Mouse (Mus musculus) liver, embryonic 14.5 days (tissue): ENCODE measurements around the gene Ccdc92b. TPM values are rescaled to one million over a fixed set of nuclear protein-coding genes. Genes with fewer than 3 reads are reported as not detected.
A peak's percentile ranks its signal among the peaks of the same experiment; 100 is the strongest.

Experiments
- ATAC-seq: fragments of 200-750 bp; cut with Nextera tagmentation; 2 replicates; pipeline ENCODE4 v1.8.0; 2017; ENCODE audit warnings: moderate number of reproducible peaks, mild to moderate bottlenecking, moderate library complexity; ENCODE audit not compliant: insufficient read depth
- DNase-seq, 3 experiments: peaks; one replicate each; pipeline ENCODE4 v3.0.0-alpha.2; 2012 to 2013; ENCODE audit warnings: low read depth in 3 of 3, low spot score in 3 of 3
- H3K27ac ChIP-seq: fragments of 300-500 bp; sonication (generic); 2 replicates; pipeline ENCODE4 v1.5.1; 2014; ENCODE audit warnings: moderate library complexity, mild to moderate bottlenecking, control low read depth, inconsistent platforms
- H3K27me3 ChIP-seq: fragments of 300-500 bp; sonication (generic); 2 replicates; pipeline ENCODE4 v1.6.1; 2014; ENCODE audit warnings: mild to moderate bottlenecking, low read length, moderate library complexity; ENCODE audit not compliant: control insufficient read depth, insufficient read depth
- H3K36me3 ChIP-seq: fragments of 300-500 bp; sonication (generic); replicated peaks from 2 replicates; pipeline ENCODE4 v1.6.1; 2014; ENCODE audit warnings: low read depth; ENCODE audit not compliant: control insufficient read depth, insufficient read depth
- H3K4me1 ChIP-seq, 2 experiments: fragments of 200-500 bp in 1 of 2; fragments of 300-500 bp in 1 of 2; sonication (generic) in 1 of 2; replicated peaks; 2 replicates each; pipeline ENCODE4 v1.6.1; 2012 to 2014; ENCODE audit warnings: antibody characterized with exemption in 1 of 2, inconsistent platforms in 1 of 2, low read length in 1 of 2; ENCODE audit not compliant: control insufficient read depth in 2 of 2, insufficient read depth in 2 of 2
- H3K4me2 ChIP-seq: fragments of 300-500 bp; sonication (generic); 2 replicates; pipeline ENCODE4 v1.6.1; 2014; ENCODE audit warnings: low read depth, mild to moderate bottlenecking, control low read depth, moderate library complexity
- H3K4me3 ChIP-seq, 2 experiments: fragments of 200-500 bp in 1 of 2; fragments of 300-500 bp in 1 of 2; sonication (generic) in 1 of 2; 2 replicates each; pipeline ENCODE4 v1.5.1; 2012 to 2014; ENCODE audit warnings: low read depth in 2 of 2, low read length in 2 of 2, mild to moderate bottlenecking in 2 of 2, control low read depth in 1 of 2, inconsistent platforms in 1 of 2, moderate library complexity in 1 of 2; ENCODE audit not compliant: insufficient read depth in 1 of 2
- H3K9ac ChIP-seq: fragments of 300-500 bp; sonication (generic); replicated peaks from 2 replicates; pipeline ENCODE4 v1.6.1; 2014; ENCODE audit warnings: mild to moderate bottlenecking, control low read depth, moderate library complexity
- H3K9me3 ChIP-seq: fragments of 300-500 bp; sonication (generic); 2 replicates; pipeline ENCODE4 v1.6.1; 2016; ENCODE audit warnings: low read length, mixed read lengths; ENCODE audit not compliant: control insufficient read depth
- CTCF ChIP-seq: IDR thresholded peaks from 2 replicates; pipeline ENCODE4 v1.5.1; 2016; ENCODE audit warnings: antibody characterized with exemption, low read depth, control low read depth
- EP300 ChIP-seq: IDR thresholded peaks from 2 replicates; pipeline ENCODE4 v1.6.1; 2016; ENCODE audit warnings: antibody characterized with exemption, low read depth
- WGBS: fragments of 180-500 bp; shearing (Covaris S2); extraction: QIAGEN DNeasy Blood & Tissue Kit; methylation state at CpG from one replicate; pipeline ENCODE4 v1.1.7; 2014; ENCODE audit not compliant: insufficient replicate concordance; 5-methylcytosine and 5-hydroxymethylcytosine counted together
- polyA plus RNA-seq, 2 experiments: library from polyadenylated mRNA; depleted of rRNA in 1 of 2; stranded (reverse) in 1 of 2; unstranded in 1 of 2; fragments of >200 nt; fragmentation: Nextera tagmentation in 1 of 2; extraction: Ambion mirVana in 1 of 2; gene quantifications; 2 replicates each; pipeline versions ENCODE4 v1.2.1 to v1.2.3; 2012 to 2014

The Ccdc92b gene
- polyA plus RNA-seq, 2 experiments: 10.2 to 12.7 TPM

DNA sequence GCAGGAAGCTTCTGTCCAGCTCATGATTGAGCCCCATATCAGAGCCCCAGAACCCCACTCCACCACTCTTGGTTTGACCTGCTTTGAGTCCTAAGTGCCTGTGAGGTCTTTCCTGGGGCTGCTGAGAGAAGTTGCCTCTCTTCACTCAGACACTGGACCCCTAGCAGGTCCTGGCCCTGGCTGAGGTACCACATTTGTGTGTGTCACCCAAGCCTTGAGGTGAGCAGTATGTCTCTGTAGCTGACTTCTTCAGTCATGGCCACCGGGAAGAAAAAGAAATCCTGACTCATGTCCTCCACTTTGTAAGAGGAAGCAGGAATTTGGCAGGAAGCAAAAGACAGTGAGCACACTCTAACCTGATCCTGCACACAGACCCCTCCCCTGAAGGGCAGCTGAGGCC, 20.2 kb downstream of the Ccdc92b start:
- TF ChIP-seq EP300 (no peak), CTCF (no peak)
- no peak overlapping the region for H3K9ac ChIP-seq
- peaks cover 19% of the 10 kb centered on the region for H3K36me3 ChIP-seq
- 53% methylated on average over 1 of the region's 1 CpGs for WGBS
- peaks cover 0 to 8% of the 10 kb centered on the region in 2 experiments; a peak in 2 of 4 replicates for H3K4me1 ChIP-seq
- no peaks in the 10 kb centered on the region for H3K9me3 ChIP-seq
- peaks cover 40% of the 10 kb centered on the region for H3K27me3 ChIP-seq
- DNase-seq (no peak), ATAC-seq (no peak)
- H3K4me3 ChIP-seq: no peak overlapping the region
- no peak overlapping the region for H3K4me2 ChIP-seq
- H3K27ac ChIP-seq: no peak overlapping the region

DNA sequence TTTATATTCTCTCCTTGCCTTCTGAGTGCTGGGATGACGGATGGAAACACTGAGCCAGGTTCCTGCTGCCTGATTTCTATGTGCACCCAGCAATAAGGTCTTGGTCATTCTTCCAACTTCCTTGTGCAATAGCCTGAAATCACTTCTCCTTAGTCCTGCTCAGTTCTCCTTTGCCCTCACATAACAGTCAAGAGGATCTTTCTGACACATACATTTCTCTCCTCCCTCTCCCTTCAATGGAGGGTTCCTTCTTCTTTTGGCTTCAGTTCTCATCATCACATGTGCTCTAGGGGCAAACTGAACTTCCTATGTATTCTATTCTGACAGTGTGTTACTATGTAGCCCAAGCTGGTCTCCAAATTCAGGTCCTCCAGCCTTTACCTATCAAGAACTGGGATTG, 28.6 kb downstream of the Ccdc92b start:
- no peak overlapping the region; the same call in 1 of the 2 replicates for H3K4me2 ChIP-seq

DNA sequence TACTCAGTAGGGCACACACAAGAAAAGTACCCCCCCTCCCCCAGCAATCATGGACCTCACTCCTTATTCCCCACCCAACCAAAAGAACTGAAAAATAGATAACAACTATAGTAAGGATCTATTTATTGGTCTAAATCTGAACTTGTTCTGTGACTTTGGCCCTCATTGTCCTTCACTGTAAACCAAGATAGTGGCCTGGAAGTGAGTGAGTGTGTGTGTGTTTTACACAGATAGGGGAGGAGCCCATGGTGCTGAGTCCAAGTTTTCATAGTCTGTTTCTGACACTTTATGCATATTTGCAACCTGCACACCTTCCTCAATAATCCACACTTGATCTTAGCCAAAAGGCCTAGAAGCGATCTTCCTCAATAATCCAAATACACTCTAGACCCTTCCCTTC, 29.3 kb downstream of the Ccdc92b start:
- ATAC-seq: peak; percentile 44
- H3K36me3 ChIP-seq: no peaks in the 10 kb centered on the region
- H3K9me3 ChIP-seq: no peaks in the 10 kb centered on the region
- H3K4me1 ChIP-seq: peaks cover 17 to 34% of the 10 kb centered on the region in 2 experiments
- peak overlapping the region; percentile 74 to 94 for H3K4me3 ChIP-seq
- DNase-seq: peak in 2 of 3 experiments; percentile 45 to 51
- no peaks in the 10 kb centered on the region for H3K27me3 ChIP-seq
- no peak for TF ChIP-seq CTCF
- no peak; the same call in 1 of the 2 replicates for TF ChIP-seq EP300
- peak overlapping the region; percentile 78 for H3K9ac ChIP-seq
- H3K4me2 ChIP-seq: peak overlapping the region; percentile 91
- 11% methylated on average over 1 of the region's 1 CpGs for whole genome bisulfite sequencing
- H3K27ac ChIP-seq: peak overlapping the region; percentile 72

More for the DNA sequence above, 28.6 kb downstream of the Ccdc92b start:
- no peaks in the 10 kb centered on the region for H3K27me3 ChIP-seq
- H3K4me3 ChIP-seq: no peak overlapping the region
- ATAC-seq: no peak
- no peak overlapping the region for H3K27ac ChIP-seq
- TF ChIP-seq CTCF (no peak), EP300 (no peak)
- H3K9me3 ChIP-seq: no peaks in the 10 kb centered on the region
- no peaks in the 10 kb centered on the region for H3K36me3 ChIP-seq
- H3K4me1 ChIP-seq: peaks cover 17 to 34% of the 10 kb centered on the region in 2 experiments
- no peak for DNase-seq
- WGBS: 73% methylated on average over 1 of the region's 1 CpGs
- H3K9ac ChIP-seq: no peak overlapping the region

DNA sequence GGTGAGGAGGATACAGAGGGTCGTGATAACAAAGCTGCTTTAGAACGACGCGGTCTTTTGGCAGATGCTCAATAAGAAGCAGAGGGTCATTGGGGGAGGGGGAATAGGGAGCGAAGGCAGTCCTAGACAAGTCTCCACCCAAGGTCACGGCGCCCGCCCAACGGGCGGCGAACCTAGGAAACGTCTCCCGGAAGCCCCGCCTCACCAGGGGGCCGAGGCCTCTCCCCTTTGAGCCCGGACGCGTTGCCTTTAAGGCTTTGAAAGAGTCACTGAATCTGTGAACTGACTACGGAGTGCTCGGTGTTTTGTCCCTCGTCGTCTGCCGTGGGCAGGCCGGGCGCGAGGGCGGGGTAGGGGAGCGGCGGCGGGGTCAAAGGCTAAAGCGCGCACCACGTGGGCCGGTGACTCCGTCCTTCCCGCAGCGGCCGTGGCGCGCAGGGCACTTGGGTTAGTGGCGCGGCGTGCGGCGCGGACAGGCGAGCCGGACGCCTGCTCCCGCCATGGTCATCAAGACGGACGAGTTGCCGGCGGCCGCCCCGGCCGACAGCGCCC, 29.8 kb downstream of the Ccdc92b start, which contains the start of gene Cluh:
Cluh (plus strand) TSS at position 401 of the 552 bp plus-strand sequence.
- peak within 1 kb of the TSS; percentile 91 for H3K4me2 ChIP-seq
- H3K9me3 ChIP-seq: no peaks in the 10 kb centered on the region
- no peak for TF ChIP-seq CTCF
- TF ChIP-seq EP300: peak; percentile 43
- WGBS: under 1% methylated on average over 58 of the region's 58 CpGs
- peak; percentile 90 for ATAC-seq
- no peaks in the 10 kb centered on the region for H3K27me3 ChIP-seq
- peak within 1 kb of the TSS; percentile 72 for H3K27ac ChIP-seq
- DNase-seq: peak; percentile 85 to 89 (median 89)
- H3K36me3 ChIP-seq: no peaks in the 10 kb centered on the region
- H3K4me3 ChIP-seq: peak within 1 kb of the TSS; percentile 74 to 94
- H3K4me1 ChIP-seq: peaks cover 17 to 34% of the 10 kb centered on the region in 2 experiments
- peak within 1 kb of the TSS; percentile 78 for H3K9ac ChIP-seq

DNA sequence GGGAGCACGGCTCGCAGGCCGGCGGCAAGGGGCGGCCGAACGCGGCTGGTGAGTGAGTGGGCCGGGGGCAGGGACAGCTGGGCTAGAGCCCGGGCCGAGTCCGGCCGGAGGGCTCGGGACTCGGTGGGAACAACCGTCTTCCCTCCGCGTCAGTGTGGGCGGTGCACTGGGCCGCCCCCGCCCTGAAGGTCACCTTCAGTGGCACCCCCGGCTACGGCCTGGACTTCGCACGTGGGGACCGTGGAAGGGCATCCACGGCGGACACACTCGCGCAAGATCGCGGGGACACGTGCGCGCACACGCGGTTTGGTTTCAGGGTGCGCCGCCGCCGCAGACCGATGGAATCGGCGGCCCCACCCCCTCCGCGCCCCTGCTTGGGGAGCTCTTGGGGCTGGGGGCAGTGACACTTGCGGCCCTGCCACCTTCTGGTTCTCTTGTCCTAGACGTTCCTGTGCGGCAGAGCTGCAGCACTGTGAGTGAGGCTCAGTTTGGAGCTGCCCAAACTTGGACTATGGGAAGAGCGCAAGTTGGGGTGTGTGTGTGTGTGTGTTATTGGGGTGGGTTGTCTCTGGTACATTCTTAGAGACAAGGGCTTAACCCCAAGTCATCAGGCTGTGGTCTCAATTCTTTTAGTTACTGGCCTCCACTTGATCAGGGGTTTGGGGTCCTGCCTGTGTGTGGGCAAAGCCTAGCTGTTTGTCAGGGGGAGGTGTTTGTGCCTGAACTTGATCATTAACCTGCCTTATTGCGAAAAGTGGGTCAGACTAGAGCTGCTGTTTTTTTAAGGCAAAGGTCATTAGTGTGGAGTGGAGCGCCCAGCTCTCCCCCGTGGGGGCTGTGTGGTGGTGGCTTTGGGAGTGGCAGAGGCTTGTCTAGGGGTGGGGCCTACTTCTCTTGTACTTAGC, 30.5 kb downstream of the Ccdc92b start:
- no peaks in the 10 kb centered on the region for H3K36me3 ChIP-seq
- H3K4me3 ChIP-seq: peak overlapping the region; percentile 74 to 94
- ATAC-seq (peak; percentile 38), DNase-seq (peak in 2 of 3 experiments; percentile 39 to 42)
- TF ChIP-seq EP300: no peak
- no peak for TF ChIP-seq CTCF
- peak overlapping the region; percentile 78 for H3K9ac ChIP-seq
- H3K27me3 ChIP-seq: no peaks in the 10 kb centered on the region
- H3K9me3 ChIP-seq: no peaks in the 10 kb centered on the region
- H3K27ac ChIP-seq: peak overlapping the region; percentile 61
- WGBS: under 1% methylated on average over 50 of the region's 53 CpGs
- peak overlapping the region; percentile 91 for H3K4me2 ChIP-seq
- H3K4me1 ChIP-seq: peaks cover 17 to 34% of the 10 kb centered on the region in 2 experiments
